Mouse (Mus musculus) effector memory CD4-positive, alpha-beta T cell, adult 5 months (primary cell): ENCODE data around the gene Gm11569. TPM values are rescaled to one million over a fixed set of nuclear protein-coding genes. Genes with fewer than 3 reads are reported as not detected.

Experiments
- polyA plus RNA-seq: library from polyadenylated mRNA; unstranded; fragments of 100-300 nt; shearing (Covaris generic); gene quantifications from one replicate; pipeline ENCODE4 v1.2.1, GENCODE M21; 2017

The Gm11569 gene
- not detected for polyA plus RNA-seq

DNA sequence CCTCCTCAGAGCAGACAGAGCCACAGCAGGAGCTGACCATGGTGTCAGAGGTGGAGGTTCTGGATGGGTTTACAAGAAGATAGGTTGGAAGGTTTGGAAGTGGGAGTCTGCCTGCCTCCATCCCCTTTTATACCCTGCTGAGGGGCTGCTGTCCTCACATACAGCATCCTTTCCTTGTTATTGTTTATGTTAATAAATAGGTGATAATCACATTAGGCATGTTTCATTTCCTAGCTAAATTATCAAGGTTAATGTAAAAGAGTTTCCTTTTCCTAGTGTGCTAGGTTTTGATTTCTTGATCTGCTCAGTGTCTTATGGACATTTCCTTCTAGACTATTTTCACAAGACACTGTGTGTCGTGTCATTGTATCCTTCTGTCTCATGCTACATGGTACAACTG is at the start of gene Gm11569:
Gene Gm11569 (minus strand): TSS at position 101 of the 400 bp plus-strand sequence.

DNA sequence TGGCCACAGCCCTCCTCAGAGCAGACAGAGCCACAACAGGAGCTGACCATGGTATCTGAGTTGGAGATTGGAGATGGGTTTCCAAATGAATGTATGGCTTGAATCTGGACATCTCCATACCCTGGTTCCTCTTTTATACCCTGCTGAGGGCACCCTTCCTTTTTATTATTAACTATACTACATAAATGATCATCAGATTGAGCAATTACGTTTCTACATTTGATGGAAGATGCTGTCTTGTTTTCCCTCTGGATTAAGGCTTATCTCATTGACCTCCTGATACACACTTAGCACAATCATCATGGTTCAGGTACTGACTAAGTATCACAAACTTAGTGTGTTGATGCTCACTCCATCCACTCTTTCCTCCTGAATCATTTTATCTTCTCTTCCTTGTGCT is 39.2 kb upstream of the Gm11569 start, which contains the start of gene 2300003K06Rik:
Gene 2300003K06Rik (minus strand): TSS at position 101 of the 400 bp plus-strand sequence.

GRCm38 (mm10) chr11:99815566-99815965 is 16.8 kb upstream of the Gm11569 start, which contains the start of gene Gm11564:
TSS of gene Gm11564 (minus strand) at chr11:99815666.

DNA sequence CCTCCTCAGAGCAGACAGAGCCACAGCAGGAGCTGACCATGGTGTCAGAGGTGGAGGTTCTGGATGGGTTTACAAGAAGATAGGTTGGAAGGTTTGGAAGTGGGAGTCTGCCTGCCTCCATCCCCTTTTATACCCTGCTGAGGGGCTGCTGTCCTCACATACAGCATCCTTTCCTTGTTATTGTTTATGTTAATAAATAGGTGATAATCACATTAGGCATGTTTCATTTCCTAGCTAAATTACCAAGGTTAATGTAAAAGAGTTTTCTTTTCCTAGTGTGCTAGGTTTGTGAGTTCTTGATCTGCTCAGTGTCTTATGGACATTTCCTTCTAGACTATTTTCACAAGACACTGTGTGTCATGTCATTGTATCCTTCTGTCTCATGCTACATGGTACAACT is 11.1 kb upstream of the Gm11569 start, which contains the start of gene Krtap4-13:
Gene Krtap4-13 (minus strand): TSS at position 101 of the 400 bp plus-strand sequence.

DNA sequence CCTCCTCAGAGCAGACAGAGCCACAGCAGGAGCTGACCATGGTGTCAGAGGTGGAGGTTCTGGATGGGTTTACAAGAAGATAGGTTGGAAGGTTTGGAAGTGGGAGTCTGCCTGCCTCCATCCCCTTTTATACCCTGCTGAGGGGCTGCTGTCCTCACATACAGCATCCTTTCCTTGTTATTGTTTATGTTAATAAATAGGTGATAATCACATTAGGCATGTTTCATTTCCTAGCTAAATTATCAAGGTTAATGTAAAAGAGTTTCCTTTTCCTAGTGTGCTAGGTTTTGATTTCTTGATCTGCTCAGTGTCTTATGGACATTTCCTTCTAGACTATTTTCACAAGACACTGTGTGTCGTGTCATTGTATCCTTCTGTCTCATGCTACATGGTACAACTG is 5.6 kb upstream of the Gm11569 start, which contains the start of gene Gm11554:
Gene Gm11554 (minus strand): TSS at position 101 of the 400 bp plus-strand sequence.

DNA sequence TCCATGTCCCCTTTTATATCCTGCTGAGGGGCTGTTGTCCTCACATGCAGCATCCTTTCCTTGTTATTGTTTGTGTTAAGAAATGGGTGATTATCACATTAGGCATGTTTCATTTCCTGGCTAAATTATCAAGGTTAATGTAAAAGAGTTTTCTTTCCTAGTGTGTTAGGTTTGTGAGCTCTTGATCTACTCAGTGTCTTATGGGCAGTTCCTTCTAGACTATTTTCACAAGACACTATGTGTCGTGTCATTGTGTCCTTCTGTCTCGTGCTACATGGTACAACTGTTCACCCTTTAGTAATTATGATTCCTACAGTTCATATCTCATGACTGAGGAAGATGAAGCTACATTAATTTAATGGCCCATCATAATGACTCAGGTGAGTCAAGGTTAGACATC is 5.4 kb downstream of the Gm11569 start, which contains the start of gene Gm11596:
Gene Gm11596 (minus strand): TSS at position 101 of the 400 bp plus-strand sequence.

GRCm38 (mm10) chr11:99784900-99785299 is 13.8 kb downstream of the Gm11569 start, which contains the start of gene Krtap4-9:
TSS of gene Krtap4-9 (plus strand) at chr11:99785200.

GRCm38 (mm10) chr11:99780604-99781003 is 18.1 kb downstream of the Gm11569 start, which contains the start of gene Krtap4-8:
TSS of gene Krtap4-8 (minus strand) at chr11:99780704.

GRCm38 (mm10) chr11:99772813-99773212 is 25.9 kb downstream of the Gm11569 start, which contains the start of gene Gm11595:
TSS of gene Gm11595 (minus strand) at chr11:99772913.

Other genes starting within 250 kb of the Gm11569 start
- not detected for gene Krtap3-3, start 248.1 kb downstream of the Gm11569 start, polyA plus RNA-seq
- not detected for gene Krtap3-2, start 242.1 kb downstream of the Gm11569 start, polyA plus RNA-seq
- not detected for gene Gm11939, start 239.5 kb downstream of the Gm11569 start, polyA plus RNA-seq
- gene Krtap3-1, start 232.3 kb downstream of the Gm11569 start, polyA plus RNA-seq = not detected
- not detected for gene Krtap1-5, start 217.9 kb downstream of the Gm11569 start, polyA plus RNA-seq
- not detected for gene Krtap1-4, start 215.3 kb downstream of the Gm11569 start, polyA plus RNA-seq
- gene Krtap1-3, start 207.6 kb downstream of the Gm11569 start, polyA plus RNA-seq = not detected
- not detected for gene Krtap9-3, start 200.8 kb downstream of the Gm11569 start, polyA plus RNA-seq
- not detected for gene Gm11938, start 195.6 kb downstream of the Gm11569 start, polyA plus RNA-seq
- gene Gm11937, start 188.7 kb downstream of the Gm11569 start, polyA plus RNA-seq = not detected
- not detected for gene Krtap2-4, start 184.1 kb downstream of the Gm11569 start, polyA plus RNA-seq
- not detected for gene Gm11562, start 178.5 kb downstream of the Gm11569 start, polyA plus RNA-seq
- gene Krtap4-1, start 170.7 kb downstream of the Gm11569 start, polyA plus RNA-seq = not detected
- not detected for gene Krtap4-2, start 163.8 kb downstream of the Gm11569 start, polyA plus RNA-seq
- not detected for gene Krtap4-7, start 154.8 kb downstream of the Gm11569 start, polyA plus RNA-seq
- gene Gm11555, start 148.7 kb downstream of the Gm11569 start, polyA plus RNA-seq = not detected
- not detected for gene Gm11563, start 140.0 kb downstream of the Gm11569 start, polyA plus RNA-seq
- gene Krtap4-6, start 133.0 kb downstream of the Gm11569 start, polyA plus RNA-seq = not detected
- gene Gm14190, start 108.2 kb downstream of the Gm11569 start, polyA plus RNA-seq = not detected
- not detected for gene Gm14180, start 64.6 kb downstream of the Gm11569 start, polyA plus RNA-seq
- not detected for gene Gm11595, start 26.0 kb downstream of the Gm11569 start, polyA plus RNA-seq
- gene Krtap4-8, start 18.2 kb downstream of the Gm11569 start, polyA plus RNA-seq = not detected
- not detected for gene Krtap4-9, start 13.7 kb downstream of the Gm11569 start, polyA plus RNA-seq
- not detected for gene Gm11596, start 5.5 kb downstream of the Gm11569 start, polyA plus RNA-seq
- gene Gm11554, start 5.5 kb upstream of the Gm11569 start, polyA plus RNA-seq = not detected
- gene Krtap4-13, start 11.0 kb upstream of the Gm11569 start, polyA plus RNA-seq = not detected
- gene Gm11564, start 16.7 kb upstream of the Gm11569 start, polyA plus RNA-seq = not detected
- gene 2300003K06Rik, start 39.1 kb upstream of the Gm11569 start, polyA plus RNA-seq = not detected
- gene Krtap4-16, start 52.7 kb upstream of the Gm11569 start, polyA plus RNA-seq = not detected
- not detected for gene Gm11568, start 59.0 kb upstream of the Gm11569 start, polyA plus RNA-seq
- not detected for gene Gm11559, start 65.5 kb upstream of the Gm11569 start, polyA plus RNA-seq
- not detected for gene Krtap9-1, start 74.5 kb upstream of the Gm11569 start, polyA plus RNA-seq
- not detected for gene Gm11567, start 80.3 kb upstream of the Gm11569 start, polyA plus RNA-seq
- not detected for gene Krtap31-1, start 109.0 kb upstream of the Gm11569 start, polyA plus RNA-seq
- gene Gm11565, start 115.8 kb upstream of the Gm11569 start, polyA plus RNA-seq = not detected
- not detected for gene Krtap31-2, start 137.4 kb upstream of the Gm11569 start, polyA plus RNA-seq
- gene Krtap9-5, start 149.5 kb upstream of the Gm11569 start, polyA plus RNA-seq = not detected
- not detected for gene Krtap29-1, start 180.1 kb upstream of the Gm11569 start, polyA plus RNA-seq
- not detected for gene Krtap16-1, start 187.7 kb upstream of the Gm11569 start, polyA plus RNA-seq
- not detected for gene Krtap17-1, start 195.1 kb upstream of the Gm11569 start, polyA plus RNA-seq
- not detected for gene Krt33a, start 217.3 kb upstream of the Gm11569 start, polyA plus RNA-seq
- not detected for gene Krt33b, start 230.9 kb upstream of the Gm11569 start, polyA plus RNA-seq
- gene Krt34, start 242.6 kb upstream of the Gm11569 start, polyA plus RNA-seq = not detected